Mouse (Mus musculus): ENCODE measurements around the gene Acly.

Gene Acly

GRCm38 (mm10) chr11:100527458-100528374 is at the start of gene Acly:
Acly (minus strand) TSS chr11:100528000.
- peak; percentile 99 to 100 for DNase-seq (ENCODE audit: low spot score in 2 of 2)

- no peak for DNase-seq (ENCODE audit: low spot score in 2 of 2)
These were observed 48.5 kb upstream of the Acly start for GRCm38 (mm10) chr11:100576256-100576655.

GRCm38 (mm10) chr11:100575484-100575855 is 47.7 kb upstream of the Acly start:
- DNase-seq (ENCODE audit: low spot score in 2 of 2): peak in 1 of 2 experiments; percentile 49

GRCm38 (mm10) chr11:100574708-100575483 is 47.1 kb upstream of the Acly start, which contains the start of gene Cnp:
Cnp (plus strand) TSS chr11:100574904.
- DNase-seq (ENCODE audit: low spot score in 2 of 2): peak; percentile 77 to 80

- no peak for DNase-seq (ENCODE audit: low spot score in 2 of 2)
These were observed 46.4 kb upstream of the Acly start for GRCm38 (mm10) chr11:100574188-100574587.

GRCm38 (mm10) chr11:100571202-100571567 is 43.4 kb upstream of the Acly start:
- peak; percentile 57 to 59 for DNase-seq (ENCODE audit: low spot score in 2 of 2)

GRCm38 (mm10) chr11:100570430-100571201 is 42.8 kb upstream of the Acly start:
- peak; percentile 81 to 85 for DNase-seq (ENCODE audit: low spot score in 2 of 2)

GRCm38 (mm10) chr11:100569789-100570188 is 42.0 kb upstream of the Acly start:
- DNase-seq (ENCODE audit: low spot score in 2 of 2): no peak

- DNase-seq (ENCODE audit: low spot score in 2 of 2): no peak
These were observed 40.9 kb upstream of the Acly start for GRCm38 (mm10) chr11:100568692-100569091.

- DNase-seq (ENCODE audit: low spot score in 2 of 2): no peak
These were observed 40.0 kb upstream of the Acly start for GRCm38 (mm10) chr11:100567815-100568245.

- DNase-seq (ENCODE audit: low spot score in 2 of 2): no peak
These were observed 39.4 kb upstream of the Acly start for GRCm38 (mm10) chr11:100567229-100567628.

- no peak for DNase-seq (ENCODE audit: low spot score in 2 of 2)
These were observed 36.9 kb upstream of the Acly start for GRCm38 (mm10) chr11:100564703-100565102.

GRCm38 (mm10) chr11:100564297-100564696 is 36.5 kb upstream of the Acly start:
- peak; percentile 80 to 90 for DNase-seq (ENCODE audit: low spot score in 2 of 2)

- DNase-seq (ENCODE audit: low spot score in 2 of 2): no peak
These were observed 33.9 kb upstream of the Acly start for GRCm38 (mm10) chr11:100561748-100562147.

- no peak for DNase-seq (ENCODE audit: low spot score in 2 of 2)
These were observed 31.7 kb upstream of the Acly start for GRCm38 (mm10) chr11:100559476-100559875.

GRCm38 (mm10) chr11:100557563-100557962 is 29.8 kb upstream of the Acly start:
- DNase-seq (ENCODE audit: low spot score in 2 of 2): no peak

GRCm38 (mm10) chr11:100555583-100555982 is 27.8 kb upstream of the Acly start:
- DNase-seq (ENCODE audit: low spot score in 2 of 2): peak; percentile 72 to 79

GRCm38 (mm10) chr11:100552842-100553241 is 25.0 kb upstream of the Acly start:
- DNase-seq (ENCODE audit: low spot score in 2 of 2): no peak

GRCm38 (mm10) chr11:100550101-100550500 is 22.3 kb upstream of the Acly start:
- no peak for DNase-seq (ENCODE audit: low spot score in 2 of 2)

GRCm38 (mm10) chr11:100549466-100549865 is 21.7 kb upstream of the Acly start:
- DNase-seq (ENCODE audit: low spot score in 2 of 2): no peak

GRCm38 (mm10) chr11:100548141-100548540 is 20.3 kb upstream of the Acly start:
- no peak for DNase-seq (ENCODE audit: low spot score in 2 of 2)

GRCm38 (mm10) chr11:100546955-100547354 is 19.2 kb upstream of the Acly start:
- DNase-seq (ENCODE audit: low spot score in 2 of 2): no peak

All from right cerebral cortex, postnatal 10 days (tissue).